Mouse (Mus musculus) mouse embryonic stem cell (cell line): ENCODE measurements around the gene Creb3l1.

Experiments
- in situ Hi-C, 2 experiments: fragments of 300-500 bp; cut with MboI; formaldehyde crosslinking; loops; 1 replicate in 1 of 2; 3 replicates in 1 of 2; pipeline ENCODE4 v1.14.3; 2019 to 2020; ENCODE audit warnings: low sequenced_read_pairs in 2 of 2, low pct_unique_long_range_greater_than_20kb in 1 of 2, mixed read lengths in 1 of 2; ENCODE audit not compliant: unreplicated experiment in 1 of 2

Creb3l1 gene

GRCm38 (mm10) chr2:91933471-91933870 lies 90.8 kb downstream of the Creb3l1 start:
- in situ Hi-C loops: loop anchor here in 1 of 2 experiments (5.0 kb wide), 1 partner anchor 39 kb away; no protein-coding TSS in a partner anchor

DNA sequence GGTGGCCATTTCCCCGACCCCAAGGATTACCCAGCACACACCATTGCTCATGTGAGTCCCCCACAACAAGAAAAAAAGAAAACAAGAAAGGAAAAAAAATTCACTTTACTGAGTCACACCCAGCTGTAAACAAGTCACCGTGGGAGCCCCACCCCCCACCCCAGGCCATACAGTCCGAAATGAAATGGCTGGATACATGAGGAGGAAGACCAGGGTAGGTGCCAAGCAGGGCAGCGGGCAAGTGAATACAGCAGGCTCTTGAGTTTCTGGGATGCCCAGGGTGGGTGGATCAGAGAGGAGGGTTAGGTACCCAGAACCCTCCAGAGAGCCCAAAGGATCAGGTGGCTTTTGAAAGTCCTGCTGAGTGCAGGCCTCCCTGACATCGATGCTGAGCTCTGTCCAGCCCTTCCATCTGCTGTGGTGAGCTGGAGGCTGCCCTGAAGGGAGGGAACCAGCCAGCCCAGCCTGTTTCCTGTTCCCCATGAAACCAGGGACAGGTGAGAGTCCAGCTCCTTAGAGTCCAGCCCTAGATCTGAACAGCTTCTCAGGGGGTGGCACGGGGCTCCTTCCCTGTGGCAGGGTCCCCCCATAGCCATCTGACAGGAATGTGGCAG lies 91.5 kb downstream of the Creb3l1 start:
- in situ Hi-C loops: loop anchor here in 1 of 2 experiments (5.0 kb wide), 1 partner anchor 39 kb away; no protein-coding TSS in a partner anchor
